In the genomic region with DNA sequence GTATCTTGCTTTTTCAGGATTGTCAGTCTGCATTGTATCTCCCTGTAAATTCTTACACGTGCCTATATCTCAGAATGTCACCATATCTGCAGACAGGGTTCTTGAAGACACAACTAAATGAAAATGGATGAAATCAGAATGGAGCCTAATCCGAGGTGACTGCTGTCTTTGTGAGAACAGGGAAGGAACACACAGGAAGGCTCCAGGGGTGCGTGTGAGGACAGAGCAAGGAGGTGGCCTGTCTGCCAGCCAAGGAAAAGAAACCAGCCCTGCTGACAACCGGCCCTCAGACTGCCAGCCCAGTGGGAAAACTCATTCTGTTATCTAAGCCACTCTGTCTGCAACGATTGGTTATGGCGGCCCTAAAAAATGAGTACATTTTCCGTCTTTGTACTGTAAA, we compare ENCODE assay signal across 15 mouse cellular contexts.
DNase-seq lines count a peak whose midpoint lies in the region; ATAC-seq lines count a peak whose summit lies in the region.
"Had no signal": no experiment of that assay in that cellular context is flagged by ENCODE, and none has a peak within 500 bp of the region (broad histone marks: within the 10 kb centered on the region; RNA-seq: fewer than 3 reads in every experiment).

No protein-coding gene starts in this region.

- H3K9me3 ChIP-seq in forebrain, embryonic 15.5 days: no peaks in the 10 kb centered on the region
- H3K9me3 ChIP-seq in forebrain, embryonic 11.5 days (ENCODE audit: control insufficient read depth, low read length): no peaks in the 10 kb centered on the region
- no peaks in the 10 kb centered on the region for H3K9me3 ChIP-seq in midbrain, embryonic 14.5 days (ENCODE audit: control insufficient read depth, low read length)
- H3K9me3 ChIP-seq: midbrain, embryonic 12.5 days had no signal

- H3K9ac ChIP-seq in forebrain, embryonic 15.5 days (replicated peaks): no peak overlapping the region
- no peak overlapping the region for H3K9ac ChIP-seq in forebrain, embryonic 11.5 days (ENCODE audit: low read length)
- no peak overlapping the region for H3K9ac ChIP-seq in midbrain, embryonic 14.5 days (replicated peaks; ENCODE audit: low read length)
- H3K9ac ChIP-seq: liver, embryonic 14.5 days; midbrain, embryonic 12.5 days had no signal

- WGBS in forebrain, embryonic 15.5 days: 63% methylated on average over 7 of the region's 7 CpGs
- WGBS in forebrain, embryonic 11.5 days: 76% methylated on average over 7 of the region's 7 CpGs
- 45% methylated on average over 7 of the region's 7 CpGs for WGBS in midbrain, embryonic 14.5 days

- H3K4me2 ChIP-seq in forebrain, embryonic 15.5 days (replicated peaks): no peak overlapping the region
- no peak overlapping the region for H3K4me2 ChIP-seq in forebrain, embryonic 11.5 days (ENCODE audit: low read depth, low read length, severe bottlenecking)
- no peak overlapping the region for H3K4me2 ChIP-seq in midbrain, embryonic 14.5 days (ENCODE audit: low read length)
- H3K4me2 ChIP-seq: midbrain, embryonic 12.5 days had no signal

- no peak for DNase-seq in forebrain, embryonic 11.5 days (ENCODE audit: low spot score)
- DNase-seq in 3T3-L1 (ENCODE audit: low read depth, low spot score): peak; percentile 35
- peak; percentile 44 for DNase-seq in NIH3T3 (ENCODE audit: low read depth)
- peak; percentile 64 for DNase-seq in cerebellum, postnatal 25 days
- DNase-seq in kidney, adult 18-20 months: no peak
- DNase-seq in midbrain, embryonic 14.5 days: no peak
- DNase-seq: embryo, embryonic 11 days; heart, postnatal 4 days; thymus, adult 18-20 months had no signal

- ATAC-seq in forebrain, embryonic 15.5 days (replicated peaks): no peak
- ATAC-seq in forebrain, embryonic 11.5 days (replicated peaks; ENCODE audit: low FRiP score): no peak
- no peak for ATAC-seq in midbrain, embryonic 14.5 days (ENCODE audit: low FRiP score, low TSS enrichment)
- ATAC-seq: forebrain, embryonic 14.5 days; intestine, postnatal 0 days had no signal

- no peaks in the 10 kb centered on the region for H3K36me3 ChIP-seq in forebrain, embryonic 15.5 days
- H3K36me3 ChIP-seq in forebrain, embryonic 11.5 days (ENCODE audit: control insufficient read depth, insufficient read depth, low read length): no peaks in the 10 kb centered on the region
- H3K36me3 ChIP-seq in midbrain, embryonic 14.5 days (ENCODE audit: control insufficient read depth, insufficient read depth, low read length): no peaks in the 10 kb centered on the region
- H3K36me3 ChIP-seq: midbrain, embryonic 12.5 days had no signal

- H3K27ac ChIP-seq in forebrain, embryonic 15.5 days (replicated peaks): 0 out of 2 replicates have a peak overlapping the region, but pooled peaks have one; percentile 12
- H3K27ac ChIP-seq in forebrain, embryonic 11.5 days (ENCODE audit: low read depth, low read length): no peak overlapping the region
- H3K27ac ChIP-seq in midbrain, embryonic 14.5 days (replicated peaks; ENCODE audit: low read depth, low read length): no peak overlapping the region
- H3K27ac ChIP-seq: kidney, postnatal 0 days; liver, embryonic 14.5 days; midbrain, embryonic 12.5 days had no signal

- no peak overlapping the region for H3K4me3 ChIP-seq in forebrain, embryonic 15.5 days
- no peak overlapping the region for H3K4me3 ChIP-seq in forebrain, embryonic 11.5 days (ENCODE audit: low read depth, low read length)
- no peak overlapping the region for H3K4me3 ChIP-seq in midbrain, embryonic 14.5 days (replicated peaks; ENCODE audit: low read depth, low read length)
- H3K4me3 ChIP-seq: midbrain, embryonic 12.5 days had no signal

- no peaks in the 10 kb centered on the region for H3K27me3 ChIP-seq in forebrain, embryonic 15.5 days
- no peaks in the 10 kb centered on the region for H3K27me3 ChIP-seq in forebrain, embryonic 11.5 days (ENCODE audit: control insufficient read depth, insufficient read depth, low read length)
- no peaks in the 10 kb centered on the region for H3K27me3 ChIP-seq in midbrain, embryonic 14.5 days (ENCODE audit: control insufficient read depth, insufficient read depth, low read length)

- H3K4me1 ChIP-seq in forebrain, embryonic 15.5 days: peaks cover 32% of the 10 kb centered on the region
- peaks cover 13% of the 10 kb centered on the region; the same call in 1 of the 2 replicates for H3K4me1 ChIP-seq in forebrain, embryonic 11.5 days (replicated peaks; ENCODE audit: control insufficient read depth, insufficient read depth, low read length)
- H3K4me1 ChIP-seq in midbrain, embryonic 14.5 days (ENCODE audit: control insufficient read depth, insufficient read depth, low read length): peaks cover 24% of the 10 kb centered on the region

Comparison
In these comparisons a context has a peak if more than half of its experiments do, and no peak if none do; other contexts are left out.
1. DNase-seq: peak in 3T3-L1 (single experiment), NIH3T3 (single experiment) and cerebellum, postnatal 25 days (2 of 2); none in forebrain, embryonic 11.5 days (single experiment), kidney, adult 18-20 months (single experiment) and midbrain, embryonic 14.5 days (single experiment).